Mouse (Mus musculus) stomach, embryonic 15.5 days (tissue): ENCODE results near the gene Sp3. TPM values are rescaled to one million over a fixed set of nuclear protein-coding genes. Genes with fewer than 3 reads are reported as not detected.

ENCODE experiments used
- ATAC-seq: fragments of 200-750 bp; cut with Nextera tagmentation; 2 replicates; pipeline ENCODE4 v1.8.0; 2017; ENCODE audit warnings: low read depth, moderate number of reproducible peaks, moderate TSS enrichment; ENCODE audit not compliant: insufficient read depth, low FRiP score
- H3K27ac ChIP-seq: fragments of 300-500 bp; sonication (generic); 2 replicates; pipeline ENCODE4 v1.5.1; 2015; ENCODE audit warnings: mild to moderate bottlenecking, inconsistent platforms
- H3K27me3 ChIP-seq: fragments of 300-500 bp; sonication (generic); replicated peaks from 2 replicates; pipeline ENCODE4 v1.6.1; 2015; ENCODE audit warnings: inconsistent platforms
- H3K36me3 ChIP-seq: fragments of 300-500 bp; sonication (generic); 2 replicates; pipeline ENCODE4 v1.6.1; 2015; ENCODE audit warnings: inconsistent platforms
- H3K4me1 ChIP-seq: fragments of 300-500 bp; sonication (generic); 2 replicates; pipeline ENCODE4 v1.6.1; 2015; ENCODE audit warnings: inconsistent platforms
- H3K4me2 ChIP-seq: fragments of 300-500 bp; sonication (generic); 2 replicates; pipeline ENCODE4 v1.6.1; 2015; ENCODE audit warnings: mild to moderate bottlenecking, inconsistent platforms
- H3K4me3 ChIP-seq: fragments of 300-500 bp; sonication (generic); replicated peaks from 2 replicates; pipeline ENCODE4 v1.5.1; 2015; ENCODE audit warnings: inconsistent platforms
- H3K9ac ChIP-seq: fragments of 300-500 bp; sonication (generic); 2 replicates; pipeline ENCODE4 v1.6.1; 2015; ENCODE audit warnings: inconsistent platforms
- H3K9me3 ChIP-seq: fragments of 300-500 bp; sonication (generic); 2 replicates; pipeline ENCODE4 v1.6.1; 2016; ENCODE audit warnings: inconsistent platforms
- whole genome bisulfite sequencing: fragments of 180-500 bp; shearing (Covaris S2); methylation state at CpG from one replicate; pipeline ENCODE4 v1.1.7; 2015; 5-methylcytosine and 5-hydroxymethylcytosine counted together
- polyA plus RNA-seq: library from polyadenylated mRNA; unstranded; fragments of >200 nt; fragmentation: Nextera tagmentation; extraction: Ambion mirVana; gene quantifications from 2 replicates; pipeline ENCODE4 v1.2.1, GENCODE M21; 2015

Gene Sp3
- polyA plus RNA-seq, 1 experiment from 2014 or later, result 49.2 TPM

DNA sequence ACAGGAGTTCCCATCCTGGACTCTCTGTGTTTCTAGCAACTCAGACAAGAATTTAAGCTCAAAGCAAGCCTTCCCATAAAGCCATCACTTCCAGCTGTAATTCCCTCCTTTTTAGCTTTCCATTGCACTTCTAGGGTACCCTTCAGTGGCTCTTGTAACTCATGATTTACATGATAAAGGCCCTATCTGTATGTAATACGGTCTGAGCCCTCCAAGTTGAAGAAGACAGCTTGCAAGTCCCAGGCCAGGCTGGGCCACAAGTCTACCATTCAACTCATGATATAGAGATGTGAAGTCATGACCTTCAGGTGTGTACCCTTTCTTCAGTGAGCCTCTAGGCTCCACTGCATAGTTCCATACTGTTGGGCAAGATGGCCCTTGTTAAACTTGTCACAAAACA is 5.3 kb upstream of the Sp3 start:
- H3K27ac ChIP-seq, result no peak overlapping the region
- H3K27me3 ChIP-seq, result no peaks in the 10 kb centered on the region
- no peaks in the 10 kb centered on the region for H3K9me3 ChIP-seq
- WGBS, result 60% methylated on average over 1 of the region's 1 CpGs
- no peak overlapping the region for H3K4me2 ChIP-seq
- H3K9ac ChIP-seq, result no peak overlapping the region
- H3K4me1 ChIP-seq, result no peaks in the 10 kb centered on the region
- no peak overlapping the region for H3K4me3 ChIP-seq
- H3K36me3 ChIP-seq, result no peaks in the 10 kb centered on the region
- ATAC-seq, result no peak

DNA sequence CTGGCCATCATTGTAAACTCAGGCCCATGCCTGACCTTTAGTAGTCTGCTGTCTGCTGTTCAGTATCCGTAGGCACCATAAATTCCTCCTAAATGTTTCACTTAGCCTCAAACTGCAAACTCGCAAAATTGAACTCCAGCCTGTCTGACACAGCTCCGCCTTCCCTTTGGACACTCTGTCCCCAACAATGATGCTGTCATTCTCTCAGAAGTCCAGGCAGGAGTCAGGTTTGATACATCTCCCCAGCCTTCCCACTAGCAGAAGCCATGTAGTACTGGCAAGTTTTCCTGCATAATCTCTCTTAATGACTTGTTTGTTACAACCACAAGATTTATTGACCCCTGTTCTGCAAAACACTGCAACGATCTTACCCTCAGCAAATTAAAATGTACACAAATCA is 4.6 kb upstream of the Sp3 start:
- no peak overlapping the region for H3K9ac ChIP-seq
- no peak overlapping the region for H3K27ac ChIP-seq
- H3K27me3 ChIP-seq, result no peaks in the 10 kb centered on the region
- no peak for ATAC-seq
- no peaks in the 10 kb centered on the region for H3K36me3 ChIP-seq
- H3K4me2 ChIP-seq, result no peak overlapping the region
- no peaks in the 10 kb centered on the region for H3K4me1 ChIP-seq
- H3K4me3 ChIP-seq, result no peak overlapping the region
- WGBS, result 58% methylated on average over 4 of the region's 4 CpGs
- H3K9me3 ChIP-seq, result no peaks in the 10 kb centered on the region

DNA sequence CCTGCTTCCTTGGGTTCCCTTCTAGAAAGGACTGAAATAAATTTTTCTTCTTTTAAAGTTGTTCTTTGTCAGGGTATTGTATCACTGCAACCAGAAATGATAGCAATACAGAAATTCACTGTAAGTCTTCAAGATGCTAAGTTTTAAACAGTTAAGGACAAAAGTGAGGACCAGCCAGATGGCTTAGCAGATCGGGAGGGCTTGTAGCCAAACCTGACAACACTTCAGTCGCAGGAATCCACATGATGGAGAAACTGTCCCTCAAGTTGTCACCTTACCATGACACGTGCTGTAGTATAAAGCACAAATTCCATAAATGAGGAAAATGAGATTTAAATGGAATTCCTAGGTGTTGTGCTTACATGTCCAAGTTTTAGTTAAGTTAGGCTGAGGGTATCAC is 3.0 kb upstream of the Sp3 start:
- H3K4me2 ChIP-seq, result no peak overlapping the region
- ATAC-seq, result no peak
- WGBS, result 88% methylated on average over 3 of the region's 3 CpGs
- H3K4me1 ChIP-seq, result no peaks in the 10 kb centered on the region
- H3K4me3 ChIP-seq, result no peak overlapping the region
- no peak overlapping the region for H3K27ac ChIP-seq
- H3K9ac ChIP-seq, result no peak overlapping the region
- no peaks in the 10 kb centered on the region for H3K9me3 ChIP-seq
- no peaks in the 10 kb centered on the region for H3K27me3 ChIP-seq
- no peaks in the 10 kb centered on the region for H3K36me3 ChIP-seq

- 89% methylated on average over 7 of the region's 7 CpGs for WGBS
- Histone ChIP-seq H3K27ac (no peak overlapping the region), H3K4me2 (no peak overlapping the region), H3K9me3 (no peaks in the 10 kb centered on the region), H3K27me3 (no peaks in the 10 kb centered on the region), H3K9ac (no peak overlapping the region), H3K4me3 (no peak overlapping the region), H3K4me1 (no peaks in the 10 kb centered on the region), H3K36me3 (no peaks in the 10 kb centered on the region)
- ATAC-seq, result no peak
Measured at GRCm38 (mm10) chr2:72982110-72982785, 2.0 kb upstream of the Sp3 start.

- Histone ChIP-seq H3K4me1 (0 out of 2 replicates have a peak, but pooled peaks cover 2% of the 10 kb centered on the region), H3K27ac (peak overlapping the region; percentile 100; the same call in 1 of the 2 replicates), H3K4me3 (peak overlapping the region; percentile 98; the same call in 1 of the 2 replicates), H3K36me3 (no peaks in the 10 kb centered on the region), H3K9me3 (no peaks in the 10 kb centered on the region), H3K9ac (no peak overlapping the region), H3K27me3 (no peaks in the 10 kb centered on the region), H3K4me2 (peak overlapping the region; percentile 66)
- ATAC-seq, result no peak
- 74% methylated on average over 9 of the region's 9 CpGs for WGBS
Measured at GRCm38 (mm10) chr2:72981441-72982109, 1.3 kb upstream of the Sp3 start.

DNA sequence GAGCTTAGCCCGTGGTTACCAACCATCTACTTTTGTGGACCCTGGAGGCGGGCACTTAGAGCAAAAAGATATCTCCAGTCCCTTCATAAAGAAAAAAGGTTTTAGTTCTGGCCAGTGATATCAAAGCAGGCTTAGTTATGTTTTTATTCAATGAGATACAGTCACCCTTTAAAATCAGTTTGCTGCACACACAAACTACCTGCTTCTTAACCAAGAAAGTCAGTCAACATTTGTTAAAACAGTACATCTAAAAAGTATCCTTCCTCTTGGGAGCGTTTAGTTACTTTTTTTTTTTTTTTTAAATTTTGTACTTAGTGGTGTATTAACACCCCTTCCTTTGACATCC is 802 bp upstream of the Sp3 start:
- Histone ChIP-seq H3K4me1 (peaks cover 6% of the 10 kb centered on the region; the same call in 1 of the 2 replicates), H3K9ac (peak overlapping the region; percentile 96), H3K4me3 (peak overlapping the region; percentile 98), H3K27ac (peak overlapping the region; percentile 100), H3K36me3 (no peaks in the 10 kb centered on the region), H3K27me3 (no peaks in the 10 kb centered on the region), H3K9me3 (no peaks in the 10 kb centered on the region), H3K4me2 (peak overlapping the region; percentile 66)
- WGBS, result 12% methylated on average over 3 of the region's 3 CpGs
- ATAC-seq, result no peak

- Histone ChIP-seq H3K9me3 (no peaks in the 10 kb centered on the region), H3K9ac (peak overlapping the region; percentile 100), H3K36me3 (no peaks in the 10 kb centered on the region), H3K4me3 (peak overlapping the region; percentile 98), H3K27ac (peak overlapping the region; percentile 100), H3K4me1 (peaks cover 12% of the 10 kb centered on the region; the same call in 1 of the 2 replicates), H3K4me2 (peak overlapping the region; percentile 29), H3K27me3 (no peaks in the 10 kb centered on the region)
- peak; percentile 70 for ATAC-seq
- under 1% methylated on average over 23 of the region's 54 CpGs for WGBS
Measured at GRCm38 (mm10) chr2:72979659-72980071, 581 bp downstream of the Sp3 start.

- H3K36me3 ChIP-seq, result no peaks in the 10 kb centered on the region
- no peaks in the 10 kb centered on the region for H3K27me3 ChIP-seq
- peak; percentile 85 for ATAC-seq
- WGBS, result 0% methylated on average over 48 of the region's 107 CpGs
- peak overlapping the region; percentile 98 for H3K4me3 ChIP-seq
- H3K27ac ChIP-seq, result peak overlapping the region; percentile 100
- peaks cover 12% of the 10 kb centered on the region; the same call in 1 of the 2 replicates for H3K4me1 ChIP-seq
- H3K9ac ChIP-seq, result peak overlapping the region; percentile 100
- peak overlapping the region; percentile 60 for H3K4me2 ChIP-seq
- no peaks in the 10 kb centered on the region for H3K9me3 ChIP-seq
Measured at GRCm38 (mm10) chr2:72978901-72979658, 1.2 kb downstream of the Sp3 start.

- peak overlapping the region; percentile 60 for H3K4me2 ChIP-seq
- under 1% methylated on average over 38 of the region's 38 CpGs for WGBS
Measured at GRCm38 (mm10) chr2:72978473-72978872, 1.8 kb downstream of the Sp3 start.

DNA sequence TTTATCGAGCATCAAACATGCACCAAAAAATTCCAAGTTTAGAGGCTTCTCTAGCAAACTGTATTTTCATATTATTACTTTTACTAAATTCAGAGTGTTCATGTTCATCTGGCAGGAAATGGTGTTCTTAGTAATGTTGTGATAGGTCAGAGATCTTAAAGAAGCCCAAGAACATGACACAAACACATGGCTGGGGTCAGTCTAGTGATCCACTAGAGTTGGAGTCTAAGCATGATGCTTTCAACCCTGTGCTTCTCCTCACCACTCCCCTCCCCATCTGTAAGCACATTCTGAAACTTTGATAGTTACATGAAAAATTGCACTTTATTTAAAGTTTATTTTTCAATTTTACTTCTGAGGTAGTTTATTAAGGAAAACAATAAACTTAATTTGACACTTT is 3.0 kb downstream of the Sp3 start:
- Histone ChIP-seq H3K36me3 (no peaks in the 10 kb centered on the region), H3K9ac (no peak overlapping the region), H3K9me3 (no peaks in the 10 kb centered on the region), H3K27ac (no peak overlapping the region), H3K4me2 (peak overlapping the region; percentile 45), H3K27me3 (no peaks in the 10 kb centered on the region), H3K4me3 (peak overlapping the region; percentile 21; the same call in 1 of the 2 replicates), H3K4me1 (peaks cover 12% of the 10 kb centered on the region; the same call in 1 of the 2 replicates)
- 43% methylated on average over 1 of the region's 1 CpGs for WGBS
- ATAC-seq, result no peak

More at GRCm38 (mm10) chr2:72978473-72978872, 1.8 kb downstream of the Sp3 start:
- Histone ChIP-seq H3K4me3 (peak overlapping the region; percentile 98), H3K27me3 (no peaks in the 10 kb centered on the region), H3K9me3 (no peaks in the 10 kb centered on the region), H3K9ac (peak overlapping the region; percentile 100), H3K4me1 (peaks cover 12% of the 10 kb centered on the region; the same call in 1 of the 2 replicates), H3K36me3 (no peaks in the 10 kb centered on the region), H3K27ac (peak overlapping the region; percentile 100)
- ATAC-seq, result peak; percentile 9; the same call in 1 of the 2 replicates

- Histone ChIP-seq H3K4me2 (no peak overlapping the region), H3K9me3 (no peaks in the 10 kb centered on the region), H3K36me3 (0 out of 2 replicates have a peak, but pooled peaks cover under 1% of the 10 kb centered on the region), H3K9ac (no peak overlapping the region), H3K4me1 (peaks cover 12% of the 10 kb centered on the region; the same call in 1 of the 2 replicates), H3K27ac (no peak overlapping the region; the same call in 1 of the 2 replicates), H3K4me3 (no peak overlapping the region), H3K27me3 (no peaks in the 10 kb centered on the region)
- no peak for ATAC-seq
Measured at GRCm38 (mm10) chr2:72976036-72976435, 4.2 kb downstream of the Sp3 start.
